Mouse (Mus musculus) fat pad, adult 2 months (tissue): ENCODE data around the gene Zfp651.
A peak's percentile ranks its signal among the peaks of the same experiment; 100 is the strongest.

Source experiments
- DNase-seq: peaks from one replicate; pipeline ENCODE4 v3.0.0-alpha.2; 2011; ENCODE audit warnings: low read depth, low spot score; ENCODE audit errors: extremely low read depth

The Zfp651 gene

DNA sequence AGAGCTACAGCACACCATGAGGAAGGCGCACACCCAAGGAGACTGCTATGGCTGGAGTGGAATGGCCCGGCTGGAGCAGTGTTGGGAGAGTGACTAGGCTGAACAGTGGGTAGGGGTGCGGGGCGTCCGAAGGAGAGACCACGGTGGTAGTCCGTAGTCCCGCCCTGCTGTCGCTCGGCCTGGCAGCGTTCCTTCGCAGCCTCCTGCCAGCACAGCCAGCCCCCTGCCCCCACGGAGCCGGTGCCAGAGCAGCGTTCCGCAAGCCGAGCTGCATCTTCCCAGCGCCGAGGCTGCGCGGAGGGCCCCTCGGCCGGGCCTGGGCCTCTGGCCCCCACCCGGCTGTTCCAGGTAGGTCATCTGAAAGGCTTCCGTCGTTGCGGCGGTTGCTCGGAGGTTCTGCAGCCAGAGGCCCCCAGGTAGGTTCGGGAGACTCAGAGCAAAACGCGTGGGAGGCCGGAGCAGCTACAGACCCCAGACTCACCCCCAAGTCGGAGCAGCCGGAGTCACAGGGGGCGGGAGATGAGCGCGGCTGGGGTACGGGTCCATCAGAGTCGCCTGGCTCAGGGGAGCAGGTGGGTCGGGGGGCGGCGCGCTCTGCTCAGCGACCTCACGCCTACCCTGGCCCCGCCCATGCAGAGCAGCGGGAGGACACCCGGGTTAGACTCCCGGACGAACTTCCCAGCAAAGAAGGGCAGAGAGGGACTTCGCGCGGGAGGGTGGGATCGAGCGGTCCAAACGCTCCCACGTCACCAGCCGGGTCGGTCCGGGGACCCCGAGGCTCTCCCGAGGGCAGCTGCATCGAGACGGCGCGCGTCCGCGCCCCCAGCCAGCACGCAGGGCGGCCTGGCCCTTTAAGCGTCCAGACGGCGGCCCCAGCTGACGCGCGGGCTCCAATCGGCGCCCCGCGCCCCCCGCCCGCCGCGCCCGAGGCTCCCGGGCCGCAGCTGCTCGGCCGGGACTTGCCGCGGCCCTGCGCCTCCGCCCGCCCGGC lies at the start of gene Zfp651:
Zfp651 (plus strand) TSS at position 240 of the 991 bp plus-strand sequence.
- no peak for DNase-seq

DNA sequence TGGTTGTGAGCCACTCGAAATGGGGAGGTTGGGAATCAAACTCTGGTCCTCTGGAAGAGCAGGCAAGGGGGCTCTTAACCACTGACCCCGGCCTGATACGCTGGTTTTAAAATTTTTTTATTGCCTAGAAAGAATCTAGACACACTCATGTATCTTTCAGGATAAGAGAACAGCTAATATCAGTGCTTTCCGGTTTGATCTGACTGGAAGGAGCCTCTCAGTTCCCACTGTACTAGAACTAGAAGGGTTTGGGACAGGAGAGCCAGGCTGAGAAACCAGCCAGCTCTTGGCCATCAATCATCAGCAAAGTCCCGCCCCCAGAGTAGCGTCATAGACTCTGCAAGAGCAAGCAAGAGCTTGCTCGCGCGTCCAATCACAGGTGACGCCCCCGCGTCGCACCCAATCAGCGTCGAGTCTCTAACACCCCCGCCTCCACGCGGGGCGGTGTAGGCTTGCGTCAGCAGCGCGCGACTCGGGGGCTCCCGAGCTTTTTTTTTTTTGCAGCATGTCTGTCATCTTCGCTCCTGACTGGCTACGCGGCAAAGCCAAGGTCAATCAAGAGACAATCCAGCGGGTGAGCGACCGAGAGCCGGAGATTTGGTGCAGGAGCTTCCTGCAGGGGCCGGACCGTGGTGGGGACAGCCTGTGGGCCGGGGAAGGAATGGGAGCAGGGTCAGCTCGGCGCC lies 49.1 kb upstream of the Zfp651 start, which contains the start of gene Ss18l2:
Ss18l2 (plus strand) TSS at position 432 of the 686 bp plus-strand sequence.
- peak; percentile 91 for DNase-seq

DNA sequence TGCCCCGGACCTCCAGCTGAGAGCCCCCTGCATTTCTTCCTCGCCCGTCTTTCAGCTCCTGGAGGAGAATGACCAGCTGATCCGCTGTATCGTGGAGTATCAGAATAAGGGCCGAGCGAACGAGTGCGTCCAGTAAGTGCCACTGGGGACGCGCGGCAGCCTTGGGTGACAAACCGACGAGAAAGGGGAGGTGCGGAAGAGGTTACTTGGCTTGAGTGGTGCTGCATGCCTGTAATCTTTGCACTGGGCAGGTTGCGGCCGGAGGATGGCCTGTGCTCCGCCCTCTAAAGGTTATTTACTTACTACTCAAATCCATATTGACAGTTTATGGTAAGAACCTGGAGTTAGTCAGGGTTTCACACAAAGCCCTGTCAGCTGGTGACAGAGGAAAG lies 48.5 kb upstream of the Zfp651 start:
- no peak for DNase-seq

DNA sequence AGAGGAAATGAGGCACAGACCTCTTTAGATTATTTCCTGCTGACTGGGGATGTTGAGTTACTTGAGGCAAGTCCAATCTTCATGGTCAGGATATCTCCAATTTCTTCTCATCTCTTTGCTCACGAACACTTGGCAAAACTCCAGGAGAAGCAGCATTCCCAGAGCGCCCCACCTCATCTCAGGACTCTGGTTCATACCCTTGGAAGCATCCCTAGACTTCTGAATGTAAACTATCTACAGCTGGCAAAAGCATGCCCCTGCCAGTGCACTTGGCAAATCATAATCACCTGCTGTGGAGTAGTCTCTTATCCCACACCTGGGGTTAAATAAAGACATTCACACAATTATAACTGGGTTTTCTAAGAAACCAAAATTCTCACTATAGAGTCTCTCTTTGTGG lies 42.1 kb upstream of the Zfp651 start:
- no peak for DNase-seq

DNA sequence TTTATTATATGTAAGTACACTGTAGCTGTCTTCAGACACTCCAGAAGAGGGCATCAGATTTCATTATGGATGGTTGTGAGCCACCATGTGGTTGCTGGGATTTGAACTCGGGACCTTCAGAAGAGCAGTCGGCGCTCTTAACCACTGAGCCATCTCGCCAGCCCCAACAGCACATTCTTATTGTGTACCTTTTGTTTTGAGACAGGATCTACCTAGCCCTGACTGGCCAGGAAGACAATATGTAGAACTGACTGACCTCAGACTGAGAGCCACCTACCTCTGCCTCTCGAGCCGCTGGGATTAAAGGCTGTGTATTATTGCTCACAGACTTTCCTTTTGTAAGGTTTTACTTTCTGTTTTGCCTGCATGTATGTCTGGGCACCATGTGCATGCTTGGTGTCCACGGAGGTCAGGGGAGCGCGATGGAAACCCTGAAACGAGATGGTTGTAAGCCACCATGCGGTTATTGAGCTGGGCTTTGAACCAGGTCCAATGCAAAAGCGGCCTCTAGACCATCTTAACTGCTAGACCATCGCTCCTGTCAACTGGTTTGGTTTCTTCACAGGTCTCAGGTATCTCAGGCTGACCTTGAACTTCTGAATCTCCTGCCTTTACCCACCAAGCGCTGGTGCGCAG lies 40.9 kb upstream of the Zfp651 start:
- no peak for DNase-seq

DNA sequence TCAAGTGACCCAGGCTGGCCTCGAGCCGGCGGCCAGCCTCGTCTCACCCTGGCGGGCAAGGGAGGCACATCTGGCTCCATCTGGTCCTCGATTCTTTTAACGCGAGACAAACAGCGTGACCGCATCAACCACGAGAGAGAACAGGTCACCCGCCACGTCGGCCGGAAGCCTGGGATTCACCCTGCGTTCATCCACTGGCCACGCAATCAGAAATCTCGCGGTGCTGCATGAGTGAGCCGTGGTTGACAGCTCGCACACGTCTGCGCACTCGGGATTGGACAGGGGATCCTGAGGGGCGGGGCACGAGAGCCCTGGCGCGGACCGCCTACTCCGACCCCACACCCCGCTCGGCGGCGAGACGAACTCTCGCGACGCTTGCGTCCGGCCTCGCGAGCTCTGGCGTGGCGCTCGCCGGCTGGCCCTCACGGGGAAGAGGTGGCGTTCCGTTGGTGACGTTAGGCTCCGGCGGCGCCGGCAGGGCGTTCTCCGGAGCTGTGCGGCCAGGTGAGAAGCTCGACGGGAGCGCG lies 40.3 kb upstream of the Zfp651 start, which contains the start of gene Nktr:
Nktr (plus strand) TSS at position 378 of the 527 bp plus-strand sequence.
- peak; percentile 68 for DNase-seq

DNA sequence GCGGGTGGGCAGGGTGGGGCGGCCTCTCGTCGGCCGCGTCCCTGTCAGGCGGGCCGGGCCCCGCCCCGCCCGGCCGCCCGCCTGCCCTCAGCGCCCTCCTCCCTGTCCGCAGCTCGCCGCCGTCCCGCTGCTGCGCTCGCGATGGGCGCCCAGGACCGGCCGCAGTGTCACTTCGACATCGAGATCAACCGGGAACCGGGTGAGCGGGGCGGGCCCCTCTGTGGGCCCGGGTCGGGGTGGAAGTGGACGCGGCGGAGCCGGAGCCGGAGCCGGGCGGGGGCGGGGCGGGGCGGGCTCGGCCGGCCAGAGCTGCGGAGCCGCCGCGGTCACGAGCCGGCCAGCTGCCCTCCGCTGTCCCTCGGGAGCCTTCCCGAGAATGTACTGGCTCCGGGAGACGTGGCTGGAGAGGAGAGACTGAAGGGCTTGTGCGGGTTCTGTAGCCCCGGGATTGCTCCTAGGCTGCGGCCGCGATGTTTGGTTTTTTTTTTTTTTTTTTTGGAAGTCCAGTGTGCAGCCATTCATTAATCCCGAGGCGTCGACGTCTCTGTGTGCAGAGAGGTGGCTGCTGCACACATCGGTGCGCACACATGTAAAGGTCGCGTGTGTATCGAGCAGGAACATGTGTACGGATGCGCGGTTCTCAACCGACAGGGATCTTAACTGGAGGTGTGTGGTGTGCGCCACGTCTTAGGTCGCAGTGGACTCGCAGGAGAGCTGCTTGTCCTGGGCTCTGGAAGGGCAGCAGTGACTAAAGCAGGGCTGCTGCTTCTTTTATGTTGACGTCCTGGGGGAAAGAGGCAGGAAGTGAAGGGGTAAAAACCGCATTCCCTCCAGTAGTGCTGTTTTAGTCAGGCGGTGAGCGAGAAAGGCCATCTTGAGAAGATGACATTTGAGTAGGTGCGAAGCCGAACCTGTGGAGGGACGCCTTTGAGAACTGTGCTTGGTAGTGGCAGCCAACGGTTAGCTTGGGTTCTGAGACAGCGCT lies 39.5 kb upstream of the Zfp651 start:
- no peak for DNase-seq

DNA sequence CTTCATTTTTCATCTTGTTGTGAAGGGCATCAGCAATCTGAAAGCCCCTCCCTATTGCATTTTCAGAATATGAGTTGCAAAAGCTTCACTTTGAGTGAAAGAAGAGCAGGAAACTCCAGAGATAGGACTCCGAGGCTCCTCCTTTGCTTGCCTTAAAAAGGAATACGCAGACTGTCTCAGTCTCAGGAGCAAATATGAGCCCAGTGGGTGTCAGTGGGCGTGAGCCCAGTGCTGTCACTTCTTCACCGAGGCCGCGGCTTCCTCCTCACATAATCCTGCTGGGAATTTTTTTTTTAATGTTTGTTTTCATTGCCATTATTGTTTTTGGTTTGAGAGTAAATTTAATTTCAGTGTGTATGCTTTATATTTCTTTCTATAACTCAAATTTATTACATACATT lies 18.6 kb upstream of the Zfp651 start:
- no peak for DNase-seq

DNA sequence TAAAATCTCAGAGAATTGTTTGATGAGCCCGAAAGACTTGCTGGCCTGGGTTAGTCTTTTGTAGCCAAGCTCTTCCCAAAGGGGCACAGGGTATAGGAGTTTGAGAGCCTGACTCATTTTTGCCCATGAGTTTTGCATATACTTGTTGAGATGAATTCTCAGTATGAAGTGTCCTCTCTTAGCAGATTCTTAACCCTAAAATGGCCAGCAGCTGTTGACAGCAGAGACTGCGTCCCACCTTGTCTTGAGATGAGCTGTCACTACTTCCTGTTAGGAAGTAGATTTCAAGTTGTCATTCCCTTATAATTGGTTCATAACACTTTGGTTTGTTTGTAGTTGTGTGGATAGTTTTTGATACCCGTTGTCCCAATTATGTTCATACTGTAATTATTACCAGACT lies 18.0 kb upstream of the Zfp651 start:
- DNase-seq: no peak

DNA sequence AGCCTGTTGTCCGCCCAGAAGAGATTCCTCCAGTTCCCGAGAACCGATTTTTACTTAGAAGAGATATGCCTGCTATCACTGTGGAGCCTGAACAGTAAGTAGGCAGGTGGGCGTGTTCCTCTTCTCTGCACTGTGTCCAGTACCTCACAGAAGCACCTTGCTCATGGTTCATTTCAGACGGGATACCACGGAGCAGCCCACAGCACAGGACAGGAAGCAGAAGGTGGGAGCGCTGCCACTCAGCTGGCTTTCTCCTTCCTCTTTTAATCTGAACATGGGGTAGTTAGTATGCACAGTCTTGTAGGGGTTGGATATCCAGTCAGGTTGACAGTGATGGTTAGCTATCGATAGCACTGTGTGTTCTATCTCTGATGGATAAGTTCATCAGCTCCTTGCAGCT lies 15.1 kb upstream of the Zfp651 start:
- DNase-seq: no peak

DNA sequence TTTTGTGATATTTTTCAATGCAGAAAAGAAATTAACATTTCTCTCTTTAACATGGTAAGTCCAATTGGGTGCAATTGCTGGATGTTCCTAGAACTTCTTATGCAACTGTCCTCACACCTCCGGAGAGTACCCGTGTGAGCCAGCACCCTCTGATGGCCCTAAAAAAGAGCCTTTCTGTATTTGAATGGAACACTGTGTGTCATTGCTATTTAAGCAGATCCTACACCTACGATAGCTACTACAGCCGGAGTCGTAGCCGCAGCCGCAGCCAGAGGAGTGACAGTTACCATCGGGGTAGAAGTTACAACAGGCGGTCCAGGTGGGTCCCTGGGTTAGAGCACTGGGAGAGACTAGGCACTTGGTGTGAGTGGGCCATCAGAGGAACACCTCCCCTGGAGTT lies 6.4 kb upstream of the Zfp651 start:
- no peak for DNase-seq

DNA sequence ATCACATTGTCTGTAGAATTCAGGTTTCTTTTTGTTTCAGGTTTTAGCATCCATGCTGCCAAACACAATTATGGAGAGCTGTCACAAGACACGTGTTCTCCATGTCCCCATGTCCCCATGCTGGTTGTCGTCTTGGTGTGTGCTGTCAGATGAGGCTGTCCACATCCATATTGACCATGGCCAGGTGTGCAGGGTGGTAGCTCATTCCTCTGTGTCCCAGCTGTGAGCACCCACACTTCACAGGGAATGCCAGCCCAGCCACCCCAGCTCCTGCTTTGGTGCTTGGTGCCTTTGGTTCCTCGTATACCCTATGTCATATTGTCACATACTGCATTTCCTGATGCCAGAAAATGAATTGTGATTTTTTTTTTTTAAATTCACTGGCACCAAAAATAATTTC lies 4.5 kb upstream of the Zfp651 start:
- DNase-seq: no peak

DNA sequence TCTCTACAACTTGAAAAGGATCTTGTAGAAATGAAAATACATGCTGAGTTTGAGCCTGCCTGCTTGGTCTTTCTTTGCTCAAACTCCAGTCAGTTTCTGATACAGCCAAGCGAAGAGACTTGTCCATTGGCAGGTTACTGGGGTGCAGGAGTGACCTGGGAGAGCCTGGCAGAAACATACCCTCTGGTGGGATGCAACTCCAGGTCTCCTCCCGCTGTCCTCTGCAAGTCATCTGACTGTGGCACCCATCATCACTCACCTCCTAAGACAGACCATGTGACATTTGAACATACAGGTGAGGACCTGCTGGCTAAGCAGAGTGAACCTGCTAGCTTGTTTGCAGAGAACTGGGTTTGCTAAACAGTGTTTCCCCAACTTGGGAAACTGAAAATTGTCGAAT lies 2.3 kb upstream of the Zfp651 start:
- no peak for DNase-seq

DNA sequence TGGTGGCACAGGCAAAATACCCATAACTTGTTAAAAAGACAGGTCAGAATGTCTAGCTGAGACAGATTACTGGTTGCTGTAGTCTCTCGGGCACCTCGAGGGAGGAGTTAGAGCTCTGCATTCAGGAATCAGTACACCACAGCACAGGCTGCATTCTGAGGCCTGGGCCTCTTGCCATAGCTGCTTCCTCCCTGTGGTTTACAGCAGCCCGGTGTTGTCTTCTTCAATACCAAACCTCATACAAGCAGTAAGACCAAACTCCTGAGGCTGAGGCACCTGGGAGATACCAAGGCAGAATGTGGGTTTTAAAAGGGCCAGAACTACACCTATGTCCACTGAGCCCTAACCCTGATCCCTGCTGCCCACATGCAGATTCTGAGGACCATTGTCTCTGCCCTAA lies 1.7 kb upstream of the Zfp651 start:
- no peak for DNase-seq

DNA sequence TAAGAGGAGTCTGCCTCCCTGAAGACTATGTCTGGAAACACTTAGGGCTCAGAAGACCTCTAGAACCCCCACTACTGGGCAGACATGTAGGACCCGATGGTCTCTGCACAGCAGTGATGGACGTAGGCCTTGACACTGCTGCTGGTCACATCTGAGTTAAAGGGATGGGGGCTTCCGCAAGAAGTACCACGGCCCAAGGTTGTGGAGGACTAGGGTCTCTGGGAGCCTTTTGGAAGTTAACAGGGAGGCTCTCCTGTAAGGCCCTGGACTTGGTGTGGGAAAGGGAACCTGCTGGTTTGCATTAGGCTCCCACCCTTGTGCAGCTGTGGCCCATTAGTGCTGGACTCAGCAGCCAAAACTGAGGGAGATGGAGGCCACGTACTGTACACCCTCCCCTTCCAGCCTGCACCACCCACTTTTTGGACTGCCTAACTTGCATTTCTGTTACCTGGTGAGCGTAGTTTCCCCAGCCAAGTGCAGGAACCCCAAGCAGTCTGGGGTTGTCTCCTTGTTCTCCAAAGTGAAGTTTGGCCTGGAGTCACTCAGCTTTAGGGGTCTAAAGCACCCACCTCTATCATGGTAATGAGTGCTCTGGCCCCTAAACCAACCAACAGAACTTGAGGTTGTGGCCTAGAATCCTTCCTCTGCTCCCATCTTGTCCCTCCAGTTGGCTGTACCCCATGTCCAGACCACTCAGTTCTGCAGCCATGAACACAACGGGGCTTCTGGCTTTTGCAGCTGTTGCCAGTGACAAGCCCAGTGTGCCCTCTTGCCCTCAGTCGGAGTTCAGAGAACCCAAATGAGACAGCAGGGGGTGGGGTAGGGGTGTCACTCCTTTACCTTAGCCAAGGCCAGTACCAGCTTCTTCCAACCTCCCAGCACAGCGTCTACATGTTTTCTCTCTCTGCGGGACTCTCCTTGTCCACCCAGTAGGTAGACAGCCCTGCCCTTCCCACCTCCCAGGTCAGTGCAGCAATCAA lies 1.0 kb upstream of the Zfp651 start:
- no peak for DNase-seq

DNA sequence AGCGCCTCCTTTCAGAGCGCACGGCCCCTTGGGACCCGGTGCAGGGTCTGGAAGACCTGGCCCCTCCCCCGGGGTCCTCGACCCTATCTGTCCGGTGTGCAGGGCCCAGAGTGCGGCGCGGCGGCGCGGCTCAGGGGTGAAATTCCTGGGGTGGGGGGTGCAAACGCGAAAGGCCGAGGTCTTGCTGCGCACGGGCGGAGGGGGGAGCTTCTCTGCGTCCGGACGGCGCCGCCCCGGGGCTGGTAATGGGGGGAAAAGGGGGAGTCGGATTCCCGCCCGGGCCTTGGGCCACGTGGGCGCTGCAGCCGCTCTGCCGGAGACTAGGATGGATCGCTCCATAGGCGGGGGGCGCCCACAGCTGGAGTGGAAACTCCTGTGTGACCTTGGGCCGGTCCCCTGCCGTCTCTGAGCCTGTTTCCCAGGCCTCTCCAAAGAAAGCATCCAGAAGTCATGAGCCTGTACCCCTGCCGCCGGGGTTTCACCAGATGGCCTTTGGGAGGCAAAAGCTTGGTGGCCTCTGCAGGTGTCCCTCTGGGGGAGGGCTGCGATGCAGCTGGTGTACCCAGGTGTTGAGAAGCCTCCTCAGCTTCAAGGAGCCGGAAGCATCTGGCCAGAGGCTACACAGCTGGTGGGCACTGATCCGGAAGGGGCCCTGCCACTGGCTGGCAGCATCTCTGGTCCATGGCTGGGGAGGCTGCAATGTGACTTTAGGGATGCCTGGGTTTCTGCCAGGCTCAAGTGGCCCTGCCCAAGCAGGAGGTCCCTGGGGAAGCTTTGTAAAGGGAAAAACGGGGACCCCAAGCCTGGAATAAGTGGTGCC lies 1.4 kb downstream of the Zfp651 start:
- no peak for DNase-seq

DNA sequence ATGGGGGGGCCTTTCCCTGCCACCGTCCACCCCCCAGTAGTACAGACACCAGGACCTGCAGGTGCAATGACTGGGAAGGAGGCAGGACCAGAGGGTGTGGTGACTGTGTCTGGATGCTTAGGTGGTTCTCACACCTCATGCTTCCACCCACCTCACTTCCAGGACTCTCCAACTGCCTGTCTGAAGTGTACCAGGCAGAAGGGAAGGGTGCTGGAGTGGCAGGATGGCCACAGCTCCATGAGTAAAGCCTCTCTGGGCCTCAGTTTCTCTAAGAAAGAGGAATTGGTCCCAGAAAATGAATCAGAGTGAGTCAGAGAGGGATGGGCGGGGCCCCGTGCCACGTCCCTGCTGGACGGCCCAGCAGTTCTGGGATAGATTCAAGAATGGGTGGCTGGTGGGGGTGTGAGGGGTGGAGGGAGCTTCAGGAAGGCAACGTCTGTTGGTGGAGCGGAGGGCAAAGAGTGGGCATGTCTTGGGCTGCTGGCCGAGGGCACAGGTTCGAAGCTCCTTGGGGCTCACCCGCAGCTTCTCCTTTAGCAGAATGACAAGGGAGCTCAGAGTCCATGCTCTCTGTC lies 2.0 kb downstream of the Zfp651 start:
- no peak for DNase-seq

DNA sequence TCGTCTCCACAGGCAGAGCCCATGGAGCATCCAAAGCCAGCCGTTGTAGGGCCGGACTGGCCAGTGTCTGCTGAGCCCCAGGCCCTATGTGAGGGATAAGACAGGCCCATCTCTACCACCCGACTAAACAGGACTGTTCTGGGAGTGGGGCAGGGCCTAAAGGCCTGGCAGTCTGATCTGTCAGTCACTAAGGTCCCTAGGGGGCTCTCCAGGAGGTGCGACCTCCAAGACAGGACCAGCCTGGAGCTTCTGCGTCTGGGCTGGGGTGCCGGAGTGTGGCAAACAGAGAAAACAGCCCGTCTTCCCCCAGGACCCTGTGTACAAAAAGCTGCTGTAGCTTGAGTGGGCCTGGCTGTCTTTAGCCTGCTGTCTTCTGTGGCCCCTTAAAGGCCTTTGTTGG lies 2.7 kb downstream of the Zfp651 start:
- DNase-seq: no peak
